Mouse (Mus musculus) liver, embryonic 14.5 days (tissue): ENCODE data around the gene Ppp1r3e. TPM values are rescaled to one million over a fixed set of nuclear protein-coding genes. Genes with fewer than 3 reads are reported as not detected.
A peak's percentile ranks its signal among the peaks of the same experiment; 100 is the strongest.

Experiments used
- ATAC-seq: fragments of 200-750 bp; cut with Nextera tagmentation; 2 replicates; pipeline ENCODE4 v1.8.0; 2017; ENCODE audit warnings: moderate number of reproducible peaks, mild to moderate bottlenecking, moderate library complexity; ENCODE audit not compliant: insufficient read depth
- DNase-seq, 3 experiments: peaks; one replicate each; pipeline ENCODE4 v3.0.0-alpha.2; 2012 to 2013; ENCODE audit warnings: low read depth in 3 of 3, low spot score in 3 of 3
- H3K27ac ChIP-seq: fragments of 300-500 bp; sonication (generic); 2 replicates; pipeline ENCODE4 v1.5.1; 2014; ENCODE audit warnings: moderate library complexity, mild to moderate bottlenecking, control low read depth, inconsistent platforms
- H3K27me3 ChIP-seq: fragments of 300-500 bp; sonication (generic); 2 replicates; pipeline ENCODE4 v1.6.1; 2014; ENCODE audit warnings: mild to moderate bottlenecking, low read length, moderate library complexity; ENCODE audit not compliant: control insufficient read depth, insufficient read depth
- H3K36me3 ChIP-seq: fragments of 300-500 bp; sonication (generic); replicated peaks from 2 replicates; pipeline ENCODE4 v1.6.1; 2014; ENCODE audit warnings: low read depth; ENCODE audit not compliant: control insufficient read depth, insufficient read depth
- H3K4me1 ChIP-seq, 2 experiments: fragments of 200-500 bp in 1 of 2; fragments of 300-500 bp in 1 of 2; sonication (generic) in 1 of 2; replicated peaks; 2 replicates each; pipeline ENCODE4 v1.6.1; 2012 to 2014; ENCODE audit warnings: antibody characterized with exemption in 1 of 2, inconsistent platforms in 1 of 2, low read length in 1 of 2; ENCODE audit not compliant: control insufficient read depth in 2 of 2, insufficient read depth in 2 of 2
- H3K4me2 ChIP-seq: fragments of 300-500 bp; sonication (generic); 2 replicates; pipeline ENCODE4 v1.6.1; 2014; ENCODE audit warnings: low read depth, mild to moderate bottlenecking, control low read depth, moderate library complexity
- H3K4me3 ChIP-seq, 2 experiments: fragments of 200-500 bp in 1 of 2; fragments of 300-500 bp in 1 of 2; sonication (generic) in 1 of 2; 2 replicates each; pipeline ENCODE4 v1.5.1; 2012 to 2014; ENCODE audit warnings: low read depth in 2 of 2, low read length in 2 of 2, mild to moderate bottlenecking in 2 of 2, control low read depth in 1 of 2, inconsistent platforms in 1 of 2, moderate library complexity in 1 of 2; ENCODE audit not compliant: insufficient read depth in 1 of 2
- H3K9ac ChIP-seq: fragments of 300-500 bp; sonication (generic); replicated peaks from 2 replicates; pipeline ENCODE4 v1.6.1; 2014; ENCODE audit warnings: mild to moderate bottlenecking, control low read depth, moderate library complexity
- H3K9me3 ChIP-seq: fragments of 300-500 bp; sonication (generic); 2 replicates; pipeline ENCODE4 v1.6.1; 2016; ENCODE audit warnings: low read length, mixed read lengths; ENCODE audit not compliant: control insufficient read depth
- CTCF ChIP-seq: IDR thresholded peaks from 2 replicates; pipeline ENCODE4 v1.5.1; 2016; ENCODE audit warnings: antibody characterized with exemption, low read depth, control low read depth
- EP300 ChIP-seq: IDR thresholded peaks from 2 replicates; pipeline ENCODE4 v1.6.1; 2016; ENCODE audit warnings: antibody characterized with exemption, low read depth
- WGBS: fragments of 180-500 bp; shearing (Covaris S2); extraction: QIAGEN DNeasy Blood & Tissue Kit; methylation state at CpG from one replicate; pipeline ENCODE4 v1.1.7; 2014; ENCODE audit not compliant: insufficient replicate concordance; 5-methylcytosine and 5-hydroxymethylcytosine counted together
- polyA plus RNA-seq, 2 experiments: library from polyadenylated mRNA; depleted of rRNA in 1 of 2; stranded (reverse) in 1 of 2; unstranded in 1 of 2; fragments of >200 nt; fragmentation: Nextera tagmentation in 1 of 2; extraction: Ambion mirVana in 1 of 2; gene quantifications; 2 replicates each; pipeline versions ENCODE4 v1.2.1 to v1.2.3; 2012 to 2014

The Ppp1r3e gene
- polyA plus RNA-seq, 2 experiments, result 0.52 to 2.6 TPM

DNA sequence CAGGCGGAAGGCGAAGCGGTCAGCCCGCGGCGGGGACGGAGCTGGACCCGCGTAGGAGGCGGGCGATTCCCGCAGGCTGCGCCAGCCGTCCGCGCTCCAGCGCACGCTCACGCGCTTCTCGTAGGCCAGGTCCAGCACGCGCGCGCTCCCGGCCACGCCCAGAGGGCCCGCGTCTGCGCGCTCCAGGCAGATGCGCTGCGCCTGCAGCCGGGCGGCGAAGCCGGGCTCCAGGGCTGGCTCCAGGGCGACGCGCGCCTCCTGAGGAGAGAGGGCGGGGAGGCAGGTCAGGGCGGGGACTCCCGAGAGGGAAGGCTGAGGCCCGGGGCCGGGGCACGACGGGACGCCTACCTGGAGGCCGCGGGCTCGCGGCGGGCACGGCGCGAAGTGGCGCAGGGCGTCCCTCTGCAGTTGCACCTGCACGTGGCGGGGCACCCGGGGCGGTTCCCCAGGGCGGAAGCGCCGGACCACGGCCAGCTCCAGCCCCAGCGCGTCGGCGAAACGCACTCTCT is 757 bp downstream of the Ppp1r3e start:
- TF ChIP-seq CTCF (no peak), EP300 (no peak)
- no peaks in the 10 kb centered on the region for H3K36me3 ChIP-seq
- H3K27me3 ChIP-seq, result no peaks in the 10 kb centered on the region; the same call in 1 of the 2 replicates
- H3K27ac ChIP-seq, result no peak overlapping the region
- H3K4me2 ChIP-seq, result peak overlapping the region; percentile 74
- no peaks in the 10 kb centered on the region for H3K9me3 ChIP-seq
- DNase-seq (peak; percentile 76 to 82 (median 81)), ATAC-seq (peak; percentile 93)
- peak overlapping the region; percentile 29 for H3K9ac ChIP-seq
- peaks cover 7 to 11% of the 10 kb centered on the region in 2 experiments for H3K4me1 ChIP-seq
- H3K4me3 ChIP-seq, result peak overlapping the region; percentile 57 to 83
- WGBS, result under 1% methylated on average over 40 of the region's 72 CpGs

GRCm38 (mm10) chr14:54875844-54876538 is 1.4 kb downstream of the Ppp1r3e start:
- ATAC-seq (peak; percentile 31), DNase-seq (no peak)
- no peak overlapping the region for H3K27ac ChIP-seq
- 4% methylated on average over 36 of the region's 36 CpGs for WGBS
- peak overlapping the region; percentile 57 to 83 for H3K4me3 ChIP-seq
- H3K36me3 ChIP-seq, result no peaks in the 10 kb centered on the region
- TF ChIP-seq EP300 (no peak), CTCF (no peak)
- no peaks in the 10 kb centered on the region; the same call in 1 of the 2 replicates for H3K27me3 ChIP-seq
- no peaks in the 10 kb centered on the region for H3K9me3 ChIP-seq
- H3K4me1 ChIP-seq, result peaks cover 7 to 11% of the 10 kb centered on the region in 2 experiments
- peak overlapping the region; percentile 74 for H3K4me2 ChIP-seq
- peak overlapping the region; percentile 27 for H3K9ac ChIP-seq

DNA sequence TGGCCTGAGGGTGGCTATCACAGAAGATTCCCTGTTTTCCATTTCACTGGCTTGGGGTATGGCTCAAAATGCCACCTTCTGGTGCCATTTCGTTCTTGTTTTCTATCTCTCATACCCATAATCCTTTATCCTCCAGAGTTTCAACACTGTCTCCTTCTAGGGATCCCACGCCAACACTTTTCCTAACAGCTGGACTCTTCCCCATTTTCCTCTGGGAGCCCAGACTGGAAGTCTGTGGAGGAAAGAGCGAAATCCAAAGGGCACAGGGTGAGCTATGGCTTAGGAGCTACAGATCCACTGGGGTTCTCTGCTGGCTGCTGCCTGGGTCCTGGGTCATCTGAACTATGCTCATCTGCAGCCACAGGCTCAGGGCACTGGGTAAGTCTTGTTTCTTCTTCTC is 3.2 kb downstream of the Ppp1r3e start:
- H3K4me1 ChIP-seq, result peaks cover 7 to 11% of the 10 kb centered on the region in 2 experiments
- no peak overlapping the region for H3K9ac ChIP-seq
- DNase-seq (no peak), ATAC-seq (no peak)
- 65% methylated on average over 3 of the region's 3 CpGs for WGBS
- H3K27me3 ChIP-seq, result no peaks in the 10 kb centered on the region; the same call in 1 of the 2 replicates
- H3K27ac ChIP-seq, result no peak overlapping the region
- H3K4me3 ChIP-seq, result no peak overlapping the region
- no peak overlapping the region for H3K4me2 ChIP-seq
- H3K9me3 ChIP-seq, result no peaks in the 10 kb centered on the region
- no peaks in the 10 kb centered on the region for H3K36me3 ChIP-seq
- no peak for TF ChIP-seq CTCF
- no peak for TF ChIP-seq EP300

- TF ChIP-seq EP300, result no peak
- TF ChIP-seq CTCF, result no peak
- Histone ChIP-seq H3K27ac (no peak within 1 kb of the TSS), H3K9ac (no peak within 1 kb of the TSS), H3K4me2 (no peak within 1 kb of the TSS), H3K27me3 (no peaks in the 10 kb centered on the region; the same call in 1 of the 2 replicates), H3K36me3 (no peaks in the 10 kb centered on the region), H3K4me1 (peaks cover 3% of the 10 kb centered on the region in 2 experiments; a peak in 3 of 4 replicates), H3K9me3 (no peaks in the 10 kb centered on the region), H3K4me3 (no peak within 1 kb of the TSS)
- WGBS, result 67% methylated on average over 5 of the region's 5 CpGs
- ATAC-seq, result no peak
- no peak for DNase-seq
Observed at GRCm38 (mm10) chr14:54870861-54871260, 6.5 kb downstream of the Ppp1r3e start, which contains the start of gene Homez. Gene Homez (minus strand): TSS chr14:54870961.

- H3K9me3 ChIP-seq, result no peaks in the 10 kb centered on the region
- no peak overlapping the region for H3K27ac ChIP-seq
- H3K4me1 ChIP-seq, result no peaks in the 10 kb centered on the region
- H3K36me3 ChIP-seq, result no peaks in the 10 kb centered on the region
- no peak overlapping the region for H3K9ac ChIP-seq
- TF ChIP-seq CTCF (no peak), EP300 (no peak)
- DNase-seq (no peak), ATAC-seq (no peak)
- no peak overlapping the region for H3K4me3 ChIP-seq
- H3K27me3 ChIP-seq, result no peaks in the 10 kb centered on the region
- WGBS, result 49% methylated on average over 4 of the region's 4 CpGs
- H3K4me2 ChIP-seq, result no peak overlapping the region
Observed at GRCm38 (mm10) chr14:54868026-54868425, 9.3 kb downstream of the Ppp1r3e start.
